Mouse (Mus musculus): Measurements from ENCODE around the gene Slc9a3r2.

Gene Slc9a3r2

GRCm38 (mm10) chr17:24595126-24596072 is 54.7 kb downstream of the Slc9a3r2 start:
- in situ Hi-C loops (cut with MboI, MseI) = loop anchor here in 1 of 2 experiments (25.0 kb wide), 1 partner anchor 942 kb away; no protein-coding TSS in a partner anchor

GRCm38 (mm10) chr17:24593992-24594890 is 55.9 kb downstream of the Slc9a3r2 start:
- in situ Hi-C loops (cut with MboI, MseI) = loop anchor here in 1 of 2 experiments (25.0 kb wide), 1 partner anchor 943 kb away; no protein-coding TSS in a partner anchor

- in situ Hi-C loops (cut with MboI, MseI) = loop anchor here in 1 of 2 experiments (25.0 kb wide), 1 partner anchor 944 kb away; no protein-coding TSS in a partner anchor
Observed at GRCm38 (mm10) chr17:24593248-24593647, 56.9 kb downstream of the Slc9a3r2 start.

GRCm38 (mm10) chr17:24591695-24592094 is 58.4 kb downstream of the Slc9a3r2 start:
- in situ Hi-C loops (cut with MboI, MseI) = loop anchor here in 1 of 2 experiments (25.0 kb wide), 1 partner anchor 946 kb away; no protein-coding TSS in a partner anchor

GRCm38 (mm10) chr17:24590943-24591342 is 59.2 kb downstream of the Slc9a3r2 start:
- in situ Hi-C loops (cut with MboI, MseI) = loop anchor here in 1 of 2 experiments (25.0 kb wide), 1 partner anchor 946 kb away; no protein-coding TSS in a partner anchor
